Mouse (Mus musculus) liver, embryonic 12.5 days (tissue): ENCODE data around the gene Clec12a. TPM values are rescaled to one million over a fixed set of nuclear protein-coding genes. Genes with fewer than 3 reads are reported as not detected.

Source experiments
- ATAC-seq: fragments of 200-750 bp; cut with Nextera tagmentation; 2 replicates; pipeline ENCODE4 v1.8.0; 2017; ENCODE audit warnings: moderate number of reproducible peaks, mild to moderate bottlenecking, moderate library complexity
- H3K27ac ChIP-seq: fragments of 300-500 bp; sonication (generic); 2 replicates; pipeline ENCODE4 v1.5.1; 2016; ENCODE audit warnings: mild to moderate bottlenecking
- H3K27me3 ChIP-seq: fragments of 300-500 bp; sonication (generic); replicated peaks from 2 replicates; pipeline ENCODE4 v1.6.1; 2016; ENCODE audit warnings: mild to moderate bottlenecking, moderate library complexity
- H3K36me3 ChIP-seq: fragments of 300-500 bp; sonication (generic); 2 replicates; pipeline ENCODE4 v1.6.1; 2016; ENCODE audit warnings: mild to moderate bottlenecking, moderate library complexity
- H3K4me1 ChIP-seq: fragments of 300-500 bp; sonication (generic); 2 replicates; pipeline ENCODE4 v1.6.1; 2016
- H3K4me2 ChIP-seq: fragments of 300-500 bp; sonication (generic); 2 replicates; pipeline ENCODE4 v1.6.1; 2016; ENCODE audit warnings: mild to moderate bottlenecking, moderate library complexity
- H3K4me3 ChIP-seq: fragments of 300-500 bp; sonication (generic); 2 replicates; pipeline ENCODE4 v1.5.1; 2016; ENCODE audit warnings: mild to moderate bottlenecking, moderate library complexity
- H3K9ac ChIP-seq: fragments of 300-500 bp; sonication (generic); 2 replicates; pipeline ENCODE4 v1.6.1; 2016; ENCODE audit warnings: mild to moderate bottlenecking, moderate library complexity
- H3K9me3 ChIP-seq: fragments of 300-500 bp; sonication (generic); replicated peaks from 2 replicates; pipeline ENCODE4 v1.6.1; 2016; ENCODE audit warnings: mild to moderate bottlenecking, moderate library complexity
- WGBS: fragments of 180-500 bp; shearing (Covaris S2); methylation state at CpG from one replicate; pipeline ENCODE4 v1.1.7; 2016; ENCODE audit not compliant: insufficient replicate concordance; 5-methylcytosine and 5-hydroxymethylcytosine counted together
- polyA plus RNA-seq: library from polyadenylated mRNA; unstranded; fragments of >200 nt; fragmentation: Nextera tagmentation; extraction: Ambion mirVana; gene quantifications from 2 replicates; pipeline ENCODE4 v1.2.1, GENCODE M21; 2016

Gene Clec12a
- polyA plus RNA-seq, 1 experiment from 2014 or later = 2.7 TPM

- no peak overlapping the region for H3K4me2 ChIP-seq
- H3K36me3 ChIP-seq = no peaks in the 10 kb centered on the region
- H3K9me3 ChIP-seq = no peaks in the 10 kb centered on the region
- no peaks in the 10 kb centered on the region for H3K4me1 ChIP-seq
- H3K4me3 ChIP-seq = no peak overlapping the region
- no peaks in the 10 kb centered on the region for H3K27me3 ChIP-seq
- no peak for ATAC-seq
- no peak overlapping the region for H3K9ac ChIP-seq
- 81% methylated on average over 3 of the region's 3 CpGs for WGBS
- no peak overlapping the region for H3K27ac ChIP-seq
Measured at GRCm38 (mm10) chr6:129383466-129383865, 41.0 kb downstream of the Clec12a start.

GRCm38 (mm10) chr6:129385000-129385399, 42.5 kb downstream of the Clec12a start:
- Histone ChIP-seq H3K4me1 (no peaks in the 10 kb centered on the region), H3K36me3 (no peaks in the 10 kb centered on the region), H3K4me2 (no peak overlapping the region), H3K4me3 (no peak overlapping the region), H3K9me3 (no peaks in the 10 kb centered on the region), H3K27me3 (no peaks in the 10 kb centered on the region), H3K27ac (no peak overlapping the region), H3K9ac (no peak overlapping the region)
- no peak for ATAC-seq
- WGBS = 76% methylated on average over 4 of the region's 4 CpGs

- Histone ChIP-seq H3K9ac (no peak within 1 kb of the TSS), H3K27ac (no peak within 1 kb of the TSS), H3K36me3 (no peaks in the 10 kb centered on the region), H3K9me3 (no peaks in the 10 kb centered on the region), H3K4me3 (no peak within 1 kb of the TSS), H3K4me1 (no peaks in the 10 kb centered on the region), H3K4me2 (no peak within 1 kb of the TSS), H3K27me3 (no peaks in the 10 kb centered on the region)
- no peak for ATAC-seq
- 67% methylated on average over 2 of the region's 2 CpGs for WGBS
Measured at GRCm38 (mm10) chr6:129385774-129386173, 43.3 kb downstream of the Clec12a start, which contains the start of gene Clec12b. Clec12b (minus strand) TSS chr6:129385874.

- ATAC-seq = no peak
- Histone ChIP-seq H3K27me3 (no peaks in the 10 kb centered on the region), H3K4me2 (no peak overlapping the region), H3K27ac (no peak overlapping the region), H3K9me3 (no peaks in the 10 kb centered on the region), H3K36me3 (no peaks in the 10 kb centered on the region), H3K4me1 (no peaks in the 10 kb centered on the region), H3K4me3 (no peak overlapping the region), H3K9ac (no peak overlapping the region)
- 11% methylated on average over 2 of the region's 2 CpGs for WGBS
Measured at GRCm38 (mm10) chr6:129393087-129393720, 50.7 kb downstream of the Clec12a start.

- no peak overlapping the region for H3K4me3 ChIP-seq
- 52% methylated on average over 6 of the region's 6 CpGs for WGBS
- H3K4me2 ChIP-seq = no peak overlapping the region
- no peaks in the 10 kb centered on the region for H3K27me3 ChIP-seq
- H3K27ac ChIP-seq = no peak overlapping the region
- no peak overlapping the region for H3K9ac ChIP-seq
- H3K4me1 ChIP-seq = no peaks in the 10 kb centered on the region
- H3K9me3 ChIP-seq = no peaks in the 10 kb centered on the region
- ATAC-seq = no peak; the same call in 1 of the 2 replicates
- no peaks in the 10 kb centered on the region for H3K36me3 ChIP-seq
Measured at GRCm38 (mm10) chr6:129393732-129394131, 51.2 kb downstream of the Clec12a start.

- no peak within 1 kb of the TSS for H3K4me3 ChIP-seq
- no peaks in the 10 kb centered on the region for H3K36me3 ChIP-seq
- no peak for ATAC-seq
- no peaks in the 10 kb centered on the region for H3K4me1 ChIP-seq
- no peaks in the 10 kb centered on the region for H3K9me3 ChIP-seq
- no peaks in the 10 kb centered on the region for H3K27me3 ChIP-seq
- H3K9ac ChIP-seq = no peak within 1 kb of the TSS
- no peak within 1 kb of the TSS for H3K4me2 ChIP-seq
- 35% methylated on average over 8 of the region's 8 CpGs for WGBS
- no peak within 1 kb of the TSS for H3K27ac ChIP-seq
Measured at GRCm38 (mm10) chr6:129396997-129397396, 54.5 kb downstream of the Clec12a start, which contains the start of gene Clec1b. Clec1b (plus strand) TSS chr6:129397297.

GRCm38 (mm10) chr6:129399945-129400344, 57.5 kb downstream of the Clec12a start:
- Histone ChIP-seq H3K27ac (0 out of 2 replicates have a peak overlapping the region, but pooled peaks have one; percentile 1), H3K4me1 (no peaks in the 10 kb centered on the region), H3K4me2 (no peak overlapping the region), H3K9ac (no peak overlapping the region), H3K27me3 (no peaks in the 10 kb centered on the region), H3K9me3 (no peaks in the 10 kb centered on the region), H3K4me3 (no peak overlapping the region), H3K36me3 (no peaks in the 10 kb centered on the region)
- 50% methylated on average over 6 of the region's 6 CpGs for WGBS
- peak; percentile 21; the same call in 1 of the 2 replicates for ATAC-seq

GRCm38 (mm10) chr6:129402404-129402803, 59.9 kb downstream of the Clec12a start:
- Histone ChIP-seq H3K9me3 (no peaks in the 10 kb centered on the region), H3K4me2 (no peak overlapping the region)

GRCm38 (mm10) chr6:129403391-129403790, 60.9 kb downstream of the Clec12a start:
- WGBS = 82% methylated on average over 6 of the region's 6 CpGs
- H3K27me3 ChIP-seq = no peaks in the 10 kb centered on the region
- no peak overlapping the region for H3K27ac ChIP-seq
- no peak overlapping the region for H3K4me3 ChIP-seq
- no peaks in the 10 kb centered on the region for H3K36me3 ChIP-seq
- ATAC-seq = no peak
- H3K9ac ChIP-seq = no peak overlapping the region
- H3K9me3 ChIP-seq = no peaks in the 10 kb centered on the region
- H3K4me2 ChIP-seq = no peak overlapping the region
- no peaks in the 10 kb centered on the region for H3K4me1 ChIP-seq

More at GRCm38 (mm10) chr6:129402404-129402803, 59.9 kb downstream of the Clec12a start:
- Histone ChIP-seq H3K36me3 (no peaks in the 10 kb centered on the region), H3K4me1 (no peaks in the 10 kb centered on the region), H3K9ac (no peak overlapping the region), H3K4me3 (no peak overlapping the region), H3K27ac (no peak overlapping the region), H3K27me3 (no peaks in the 10 kb centered on the region)
- 66% methylated on average over 2 of the region's 2 CpGs for WGBS
- no peak for ATAC-seq

- H3K27me3 ChIP-seq = no peaks in the 10 kb centered on the region
- H3K9ac ChIP-seq = no peak overlapping the region
- ATAC-seq = no peak
- no peak overlapping the region for H3K4me3 ChIP-seq
- H3K9me3 ChIP-seq = no peaks in the 10 kb centered on the region
- H3K27ac ChIP-seq = no peak overlapping the region
- no peaks in the 10 kb centered on the region for H3K4me1 ChIP-seq
- no peak overlapping the region for H3K4me2 ChIP-seq
- H3K36me3 ChIP-seq = no peaks in the 10 kb centered on the region
Measured at GRCm38 (mm10) chr6:129405999-129406398, 63.5 kb downstream of the Clec12a start.

GRCm38 (mm10) chr6:129407324-129407723, 64.8 kb downstream of the Clec12a start:
- ATAC-seq = no peak

GRCm38 (mm10) chr6:129408562-129408961, 66.1 kb downstream of the Clec12a start, which contains the start of gene Clec9a:
Clec9a (plus strand) TSS chr6:129408862.
- Histone ChIP-seq H3K9me3 (no peaks in the 10 kb centered on the region), H3K9ac (no peak within 1 kb of the TSS), H3K36me3 (no peaks in the 10 kb centered on the region), H3K4me1 (no peaks in the 10 kb centered on the region), H3K27ac (no peak within 1 kb of the TSS), H3K27me3 (no peaks in the 10 kb centered on the region), H3K4me3 (no peak within 1 kb of the TSS), H3K4me2 (no peak within 1 kb of the TSS)
- 61% methylated on average over 2 of the region's 2 CpGs for WGBS
- no peak for ATAC-seq

More at GRCm38 (mm10) chr6:129407324-129407723, 64.8 kb downstream of the Clec12a start:
- no peaks in the 10 kb centered on the region for H3K36me3 ChIP-seq
- H3K27ac ChIP-seq = no peak overlapping the region
- H3K9ac ChIP-seq = no peak overlapping the region
- WGBS = 8% methylated on average over 2 of the region's 2 CpGs
- H3K4me2 ChIP-seq = no peak overlapping the region
- H3K4me3 ChIP-seq = no peak overlapping the region
- H3K27me3 ChIP-seq = no peaks in the 10 kb centered on the region
- no peaks in the 10 kb centered on the region for H3K9me3 ChIP-seq
- no peaks in the 10 kb centered on the region for H3K4me1 ChIP-seq

GRCm38 (mm10) chr6:129414177-129414576, 71.7 kb downstream of the Clec12a start:
- Histone ChIP-seq H3K9me3 (no peaks in the 10 kb centered on the region), H3K4me1 (no peaks in the 10 kb centered on the region), H3K4me3 (no peak overlapping the region), H3K27me3 (no peaks in the 10 kb centered on the region), H3K4me2 (no peak overlapping the region), H3K9ac (no peak overlapping the region), H3K36me3 (no peaks in the 10 kb centered on the region), H3K27ac (no peak overlapping the region)
- 80% methylated on average over 1 of the region's 1 CpGs for WGBS
- no peak for ATAC-seq
